Comparison of ENCODE assay signal across 21 mouse cellular contexts in the genomic region with DNA sequence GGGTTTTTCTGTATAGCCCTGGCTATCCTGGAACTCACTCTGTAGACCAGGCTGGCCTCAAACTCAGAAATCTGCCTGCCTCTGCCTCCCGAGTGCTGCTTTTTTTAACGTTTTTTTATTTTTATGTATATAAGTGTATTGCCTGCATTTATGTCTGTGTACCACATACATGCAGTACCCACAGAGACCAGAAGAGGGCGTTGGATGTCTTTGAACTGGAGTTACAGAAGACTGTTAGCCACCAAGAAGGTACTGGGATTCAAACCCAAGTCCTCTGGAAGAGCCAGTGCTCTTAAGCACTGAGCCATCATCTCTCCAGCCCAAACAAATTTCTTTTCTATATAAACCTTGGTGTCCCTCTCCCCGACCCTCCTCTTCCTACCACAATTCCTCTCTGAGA. TPM values are rescaled to one million over a fixed set of nuclear protein-coding genes. Genes with fewer than 3 reads are reported as not detected.
DNase-seq lines count a peak whose midpoint lies in the region; ATAC-seq and TF ChIP-seq lines count a peak whose summit lies in the region.
"Had no signal": no experiment of that assay in that cellular context is flagged by ENCODE, and none has a peak within 500 bp of the region (broad histone marks: within the 10 kb centered on the region; RNA-seq: fewer than 3 reads in every experiment).

No protein-coding gene starts in this region.

- TF ChIP-seq CTCF in intestine, postnatal 0 days (IDR thresholded peaks at IDR 0.05; ENCODE audit: low read depth): peak; percentile 11; the same call in 1 of the 2 replicates

- peak; percentile 33 for DNase-seq in thymus, postnatal 4 days
- DNase-seq in thymus, postnatal 25 days: no peak
- peak; percentile 56 for DNase-seq in ZHBTc4 (ENCODE audit: low read depth, low spot score)
- no peak for DNase-seq in adrenal gland, postnatal 25 days
- DNase-seq: adrenal gland, postnatal 10 days; cerebellum, adult 2 months; cerebellum, postnatal 36 days; heart, postnatal 36 days; kidney, adult 18-20 months; left cerebral cortex, postnatal 4 days; lung, postnatal 14 days; thymus, adult 2 months had no signal

- H3K27me3 ChIP-seq in intestine, postnatal 0 days (replicated peaks; ENCODE audit: control insufficient read depth, insufficient read depth, low read length): no peaks in the 10 kb centered on the region; the same call in 1 of the 2 replicates
- no peaks in the 10 kb centered on the region for H3K27me3 ChIP-seq in intestine, embryonic 16.5 days (replicated peaks; ENCODE audit: control insufficient read depth, insufficient read depth, low read length)
- H3K27me3 ChIP-seq: embryonic facial prominence, embryonic 15.5 days; hindbrain, embryonic 15.5 days; midbrain, embryonic 15.5 days; neural tube, embryonic 15.5 days had no signal

- H3K9ac ChIP-seq in intestine, postnatal 0 days (ENCODE audit: low read depth, low read length): no peak overlapping the region
- no peak overlapping the region for H3K9ac ChIP-seq in intestine, embryonic 16.5 days (ENCODE audit: low read depth, low read length)
- H3K9ac ChIP-seq: embryonic facial prominence, embryonic 15.5 days; hindbrain, embryonic 15.5 days; midbrain, embryonic 15.5 days; neural tube, embryonic 15.5 days had no signal

- no peak overlapping the region for H3K4me2 ChIP-seq in intestine, postnatal 0 days (replicated peaks; ENCODE audit: low read depth)
- no peak overlapping the region for H3K4me2 ChIP-seq in intestine, embryonic 16.5 days (ENCODE audit: low read depth, low read length)
- H3K4me2 ChIP-seq: embryonic facial prominence, embryonic 15.5 days; hindbrain, embryonic 15.5 days; midbrain, embryonic 15.5 days; neural tube, embryonic 15.5 days had no signal

- no peaks in the 10 kb centered on the region for H3K9me3 ChIP-seq in intestine, postnatal 0 days (ENCODE audit: control insufficient read depth)
- 0 out of 2 replicates have a peak, but pooled peaks cover 4% of the 10 kb centered on the region for H3K9me3 ChIP-seq in intestine, embryonic 16.5 days (ENCODE audit: control insufficient read depth, low read length)
- H3K9me3 ChIP-seq: embryonic facial prominence, embryonic 15.5 days; hindbrain, embryonic 15.5 days; midbrain, embryonic 15.5 days; neural tube, embryonic 15.5 days had no signal

- no peak overlapping the region for H3K4me3 ChIP-seq in intestine, postnatal 0 days (ENCODE audit: low read depth, low read length)
- H3K4me3 ChIP-seq in intestine, embryonic 16.5 days (ENCODE audit: low read length): no peak overlapping the region
- H3K4me3 ChIP-seq: embryonic facial prominence, embryonic 15.5 days; hindbrain, embryonic 15.5 days; midbrain, embryonic 15.5 days; neural tube, embryonic 15.5 days had no signal

- WGBS in intestine, postnatal 0 days: 61% methylated on average over 4 of the region's 4 CpGs
- WGBS in intestine, embryonic 16.5 days: 62% methylated on average over 4 of the region's 4 CpGs

- no peaks in the 10 kb centered on the region for H3K36me3 ChIP-seq in intestine, postnatal 0 days (ENCODE audit: control insufficient read depth, insufficient read depth)
- H3K36me3 ChIP-seq in intestine, embryonic 16.5 days (ENCODE audit: control insufficient read depth, insufficient read depth, low read length): no peaks in the 10 kb centered on the region
- H3K36me3 ChIP-seq: embryonic facial prominence, embryonic 15.5 days; hindbrain, embryonic 15.5 days; midbrain, embryonic 15.5 days; neural tube, embryonic 15.5 days had no signal

- H3K4me1 ChIP-seq in intestine, postnatal 0 days (replicated peaks; ENCODE audit: control insufficient read depth, insufficient read depth, low read length): no peaks in the 10 kb centered on the region
- H3K4me1 ChIP-seq in intestine, embryonic 16.5 days (ENCODE audit: control insufficient read depth, insufficient read depth, low read length): no peaks in the 10 kb centered on the region
- H3K4me1 ChIP-seq: embryonic facial prominence, embryonic 15.5 days; hindbrain, embryonic 15.5 days; midbrain, embryonic 15.5 days had no signal

- no peak overlapping the region for H3K27ac ChIP-seq in intestine, postnatal 0 days (ENCODE audit: low read depth, low read length)
- H3K27ac ChIP-seq in intestine, embryonic 16.5 days (ENCODE audit: low read length): no peak overlapping the region
- H3K27ac ChIP-seq: embryonic facial prominence, embryonic 15.5 days; hindbrain, embryonic 15.5 days; kidney, postnatal 0 days; midbrain, embryonic 15.5 days; neural tube, embryonic 15.5 days had no signal

- no peak for ATAC-seq in intestine, postnatal 0 days
- ATAC-seq in intestine, embryonic 16.5 days: no peak
- no peak for ATAC-seq in frontal cortex, adult (ENCODE audit: low TSS enrichment)
- ATAC-seq: activated CD4-positive, CD25-positive, alpha-beta regulatory T cell, adult 4 months; midbrain, embryonic 15.5 days had no signal

RNA-seq across cellular contexts. Expression of a gene that starts 56.7 kb away (rescaled TPM):
- polyA plus RNA-seq in intestine, postnatal 0 days (2015; fragmentation: Nextera tagmentation; extraction: Ambion mirVana): 4.9 and 5.1 TPM in 2 replicates
- 5.8 and 6.4 TPM in 2 replicates for polyA plus RNA-seq in intestine, embryonic 16.5 days (2015; fragmentation: Nextera tagmentation; extraction: Ambion mirVana)
- 16.1 and 18.0 TPM in 2 replicates for total RNA-seq in adrenal gland, postnatal 25 days (2021)

Comparison
In these comparisons a context has a peak if more than half of its experiments do, and no peak if none do; other contexts are left out.
1. DNase-seq: peak in thymus, postnatal 4 days (single experiment) and ZHBTc4 (single experiment); none in thymus, postnatal 25 days (single experiment) and adrenal gland, postnatal 25 days (single experiment).